Mouse (Mus musculus): ENCODE measurements at regions not wholly inside any gene's neighbourhood (a gene's known extent, or its start where the extent isn't known, plus 50 kb on each side); places are given as distances from the start of the nearest gene placed in this dataset.

DNA sequence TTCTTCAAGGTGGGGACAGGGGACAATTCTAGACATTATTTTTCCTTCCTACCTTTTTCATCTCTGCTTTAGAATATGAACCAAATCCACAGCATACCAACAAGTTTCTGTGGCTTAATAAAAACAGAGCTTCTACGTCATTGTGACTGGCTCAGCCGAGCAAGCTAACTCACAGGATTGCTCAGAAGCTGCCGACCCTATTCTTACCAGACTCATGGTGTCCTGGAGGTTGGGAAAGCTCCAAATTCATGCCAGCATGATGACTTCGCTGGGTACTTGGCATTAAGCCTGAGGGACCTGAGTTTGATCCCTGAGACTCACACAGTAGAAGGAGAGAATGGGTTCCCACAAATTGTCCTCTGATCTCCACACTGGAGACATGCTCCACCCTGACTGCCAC, 253.1 kb upstream of the Tbl1xr1 start:
- no peak overlapping the region for H3K27ac ChIP-seq (ENCODE audit: control insufficient read depth, low read depth, low read length)
- no peaks in the 10 kb centered on the region for H3K79me2 ChIP-seq (ENCODE audit: control insufficient read depth, insufficient read depth, low read length, poor library complexity)
- peaks cover 0 to 2% of the 10 kb centered on the region in 2 experiments; a peak in 1 of 4 replicates for H3K4me1 ChIP-seq (ENCODE audit: control insufficient read depth in 1 of 2, insufficient read depth in 2 of 2, low read length in 2 of 2)
- DNase-seq (ENCODE audit: low read depth, low spot score), result no peak
- no peaks in the 10 kb centered on the region for H3K27me3 ChIP-seq (ENCODE audit: control insufficient read depth in 1 of 2, insufficient read depth in 2 of 2, low read length in 2 of 2)
- peaks cover 0 to 2% of the 10 kb centered on the region in 2 experiments; a peak in 2 of 4 replicates for H3K36me3 ChIP-seq (ENCODE audit: control insufficient read depth in 1 of 2, insufficient read depth in 2 of 2, low read length in 2 of 2)
- no peak overlapping the region for H3K9ac ChIP-seq (ENCODE audit: control insufficient read depth, low read depth, low read length, poor library complexity, severe bottlenecking)
- H3K9me3 ChIP-seq (replicated peaks; ENCODE audit: insufficient read depth, low read length), result no peaks in the 10 kb centered on the region
- TF ChIP-seq TBP (IDR thresholded peaks at IDR 0.05; ENCODE audit: low read depth, low read length), result no peak
- no peak for TF ChIP-seq SIN3A (IDR thresholded peaks at IDR 0.05; ENCODE audit: low read length)
- no peak for TF ChIP-seq ZKSCAN1 (IDR thresholded peaks at IDR 0.05; ENCODE audit: low read depth, low read length)
- no peak for TF ChIP-seq ELF1 (IDR thresholded peaks at IDR 0.05; ENCODE audit: low read depth, low read length)
- no peak for TF ChIP-seq NRF1 (IDR thresholded peaks at IDR 0.05; ENCODE audit: insufficient read depth, low read depth, low read length, poor library complexity, severe bottlenecking)
- no peak for TF ChIP-seq CHD2 (IDR thresholded peaks at IDR 0.05; ENCODE audit: low read length)
- no peak for TF ChIP-seq RAD21 (IDR thresholded peaks at IDR 0.05; ENCODE audit: low read depth, low read length)
- no peak for TF ChIP-seq TAL1 (IDR thresholded peaks at IDR 0.05; ENCODE audit: low read length)
- no peak for TF ChIP-seq CHD1 (IDR thresholded peaks at IDR 0.05; ENCODE audit: low read depth, low read length)
- no peak for TF ChIP-seq MEF2A (IDR thresholded peaks at IDR 0.05; ENCODE audit: extremely low read depth, insufficient replicate concordance, low read depth, low read length, poor library complexity, severe bottlenecking)
- TF ChIP-seq JUND (IDR thresholded peaks at IDR 0.05; ENCODE audit: low read depth, low read length), result no peak
- TF ChIP-seq POLR2A (IDR thresholded peaks at IDR 0.05; ENCODE audit: control insufficient read depth in 1 of 2, insufficient read depth in 1 of 2, low read depth in 1 of 2, low read length in 2 of 2, poor library complexity in 1 of 2), result no peak
- no peak for TF ChIP-seq BHLHE40 (IDR thresholded peaks at IDR 0.05; ENCODE audit: borderline replicate concordance, low read depth, low read length)
- no peak overlapping the region for H3K4me3 ChIP-seq (ENCODE audit: control insufficient read depth in 1 of 2, insufficient read depth in 1 of 2, low read depth in 2 of 2, low read length in 2 of 2)

GRCm38 (mm10) chr3:21824101-21824880, 252.2 kb upstream of the Tbl1xr1 start:
- no peak for DNase-seq (ENCODE audit: low read depth, low spot score)
- peaks cover 0 to 2% of the 10 kb centered on the region in 2 experiments; a peak in 1 of 4 replicates for H3K4me1 ChIP-seq (ENCODE audit: control insufficient read depth in 1 of 2, insufficient read depth in 2 of 2, low read length in 2 of 2)
- H3K4me3 ChIP-seq (ENCODE audit: control insufficient read depth in 1 of 2, insufficient read depth in 1 of 2, low read depth in 2 of 2, low read length in 2 of 2), result no peak overlapping the region
- no peaks in the 10 kb centered on the region for H3K9me3 ChIP-seq (replicated peaks; ENCODE audit: insufficient read depth, low read length)
- H3K9ac ChIP-seq (ENCODE audit: control insufficient read depth, low read depth, low read length, poor library complexity, severe bottlenecking), result no peak overlapping the region
- peaks cover 0 to 2% of the 10 kb centered on the region in 2 experiments; a peak in 2 of 4 replicates for H3K36me3 ChIP-seq (ENCODE audit: control insufficient read depth in 1 of 2, insufficient read depth in 2 of 2, low read length in 2 of 2)
- no peak for TF ChIP-seq ELF1 (IDR thresholded peaks at IDR 0.05; ENCODE audit: low read depth, low read length)
- no peak for TF ChIP-seq MYC (IDR thresholded peaks at IDR 0.05; ENCODE audit: low read depth, low read length)
- no peak for TF ChIP-seq MAX (IDR thresholded peaks at IDR 0.05; ENCODE audit: low read length)
- TF ChIP-seq CTCF (IDR thresholded peaks at IDR 0.05 in 2 of 3, conservative IDR thresholded peaks at IDR 0.05 in 1 of 3; ENCODE audit: control insufficient read depth in 1 of 3, insufficient read depth in 1 of 3, low read depth in 2 of 3, low read length in 3 of 3, poor library complexity in 1 of 3, severe bottlenecking in 1 of 3), result no peak
- TF ChIP-seq HCFC1 (IDR thresholded peaks at IDR 0.05; ENCODE audit: low read depth, low read length), result no peak
- TF ChIP-seq SMC3 (IDR thresholded peaks at IDR 0.05; ENCODE audit: low read depth, low read length), result no peak
- TF ChIP-seq USF2 (IDR thresholded peaks at IDR 0.05; ENCODE audit: borderline replicate concordance in 1 of 2, insufficient read depth in 1 of 2, low read depth in 1 of 2, low read length in 2 of 2), result no peak
- no peak for TF ChIP-seq POLR2AphosphoS5 (IDR thresholded peaks at IDR 0.05; ENCODE audit: borderline replicate concordance, low read depth, low read length)
- no peak for TF ChIP-seq EP300 (IDR thresholded peaks at IDR 0.05; ENCODE audit: low read depth in 1 of 2, low read length in 2 of 2)
- no peak overlapping the region for H3K27ac ChIP-seq (ENCODE audit: control insufficient read depth, low read depth, low read length)
- no peaks in the 10 kb centered on the region for H3K79me2 ChIP-seq (ENCODE audit: control insufficient read depth, insufficient read depth, low read length, poor library complexity)
- no peaks in the 10 kb centered on the region for H3K27me3 ChIP-seq (ENCODE audit: control insufficient read depth in 1 of 2, insufficient read depth in 2 of 2, low read length in 2 of 2)

All from MEL (cell line).